Mouse (Mus musculus): ENCODE measurements around the gene 4930404N11Rik. TPM values are rescaled to one million over a fixed set of nuclear protein-coding genes. Genes with fewer than 3 reads are reported as not detected.
A peak's percentile ranks its signal among the peaks of the same experiment; 100 is the strongest.

The 4930404N11Rik gene
- total RNA-seq (2021), result 1 to 10 TPM in 1 of 2 experiments, under 1 TPM in 1; 0.92 to 1.0 TPM
- long read RNA-seq, experiment 1, partial matches to known transcripts, result 1 of 1 reads
- long read RNA-seq, experiment 1, other reads (novel, unspliced or antisense), result 0 of 1 reads
- long read RNA-seq, experiment 2, partial matches to known transcripts, result 0 of 1 reads
- long read RNA-seq, experiment 2, other reads (novel, unspliced or antisense), result 1 of 1 reads

GRCm38 (mm10) chr10:81365672-81366476 lies at the start of gene 4930404N11Rik:
TSS of gene 4930404N11Rik (minus strand) at chr10:81365816.
- no peak for DNase-seq (ENCODE audit: low spot score in 2 of 2)

- no peak for DNase-seq (ENCODE audit: low spot score in 2 of 2)
Observed at GRCm38 (mm10) chr10:81415146-81415545, 49.5 kb upstream of the 4930404N11Rik start.

- no peak for DNase-seq (ENCODE audit: low spot score in 2 of 2)
Observed at GRCm38 (mm10) chr10:81414682-81415081, 49.1 kb upstream of the 4930404N11Rik start.

- peak; percentile 75 to 79 for DNase-seq (ENCODE audit: low spot score in 2 of 2)
Observed at GRCm38 (mm10) chr10:81413310-81414261, 48.0 kb upstream of the 4930404N11Rik start.

- DNase-seq (ENCODE audit: low spot score in 2 of 2), result no peak
Observed at GRCm38 (mm10) chr10:81412586-81413309, 47.1 kb upstream of the 4930404N11Rik start.

GRCm38 (mm10) chr10:81411471-81412400 lies 46.1 kb upstream of the 4930404N11Rik start:
- DNase-seq (ENCODE audit: low spot score in 2 of 2), result peak in 1 of 2 experiments; percentile 70

GRCm38 (mm10) chr10:81410981-81411380 lies 45.4 kb upstream of the 4930404N11Rik start:
- DNase-seq (ENCODE audit: low spot score in 2 of 2), result no peak

GRCm38 (mm10) chr10:81410350-81410749 lies 44.7 kb upstream of the 4930404N11Rik start:
- DNase-seq (ENCODE audit: low spot score in 2 of 2), result no peak

- DNase-seq (ENCODE audit: low spot score in 2 of 2), result no peak
Observed at GRCm38 (mm10) chr10:81409330-81409729, 43.7 kb upstream of the 4930404N11Rik start.

GRCm38 (mm10) chr10:81408871-81409291 lies 43.3 kb upstream of the 4930404N11Rik start:
- DNase-seq (ENCODE audit: low spot score in 2 of 2), result peak in 1 of 2 experiments; percentile 58

- DNase-seq (ENCODE audit: low spot score in 2 of 2), result no peak
Observed at GRCm38 (mm10) chr10:81408424-81408729, 42.8 kb upstream of the 4930404N11Rik start.

- peak in 1 of 2 experiments; percentile 73 for DNase-seq (ENCODE audit: low spot score in 2 of 2)
Observed at GRCm38 (mm10) chr10:81407539-81408423, 42.2 kb upstream of the 4930404N11Rik start.

GRCm38 (mm10) chr10:81406504-81407440 lies 41.2 kb upstream of the 4930404N11Rik start:
- no peak for DNase-seq (ENCODE audit: low spot score in 2 of 2)

GRCm38 (mm10) chr10:81405588-81406201 lies 40.1 kb upstream of the 4930404N11Rik start:
- peak in 1 of 2 experiments; percentile 64 for DNase-seq (ENCODE audit: low spot score in 2 of 2)

GRCm38 (mm10) chr10:81404720-81405119 lies 39.1 kb upstream of the 4930404N11Rik start:
- no peak for DNase-seq (ENCODE audit: low spot score in 2 of 2)

- DNase-seq (ENCODE audit: low spot score in 2 of 2), result no peak
Observed at GRCm38 (mm10) chr10:81404082-81404481, 38.5 kb upstream of the 4930404N11Rik start.

- no peak for DNase-seq (ENCODE audit: low spot score in 2 of 2)
Observed at GRCm38 (mm10) chr10:81403511-81403910, 37.9 kb upstream of the 4930404N11Rik start.

Data from layer of hippocampus, postnatal 14 days (tissue).